Mouse (Mus musculus): ENCODE data around the gene Olfr975.
"Not testable (repeated sequence)": the region's sequence is repeated elsewhere in the genome, so short reads cannot be mapped to it uniquely, and the experiment has no call there.

- TF ChIP-seq CTCF (IDR thresholded peaks at IDR 0.05; ENCODE audit: borderline replicate concordance, insufficient read depth, low read depth, low read length); POLR2A (IDR thresholded peaks at IDR 0.05; ENCODE audit: borderline replicate concordance, insufficient read depth, low read length): not testable (repeated sequence)
Observed at GRCm38 (mm10) chr9:39928837-39929236, 23.0 kb downstream of the Olfr975 start.

Data from cerebellum, adult 2 months (tissue).